Mouse (Mus musculus): ENCODE data around the gene Armc6.

DNA sequence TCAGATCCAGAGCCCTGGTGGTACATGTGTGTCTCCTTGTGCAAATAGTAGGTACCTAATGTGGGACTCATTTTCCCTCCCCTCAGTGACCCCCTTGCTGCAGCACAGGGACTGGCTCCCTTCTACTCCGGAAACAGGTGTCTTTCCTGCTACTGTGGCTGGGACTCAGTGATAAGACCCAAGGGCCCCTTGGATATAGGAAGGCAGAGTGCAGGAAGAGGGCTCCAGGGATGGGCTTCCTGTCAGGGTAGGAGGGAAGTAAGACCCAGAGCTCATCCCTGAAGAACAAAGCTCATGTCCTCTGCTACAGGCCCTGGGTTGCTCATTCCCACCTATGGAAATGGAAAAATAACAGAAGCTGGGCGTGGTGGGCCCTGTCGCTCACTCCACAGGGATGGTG is 42.2 kb upstream of the Armc6 start:
- TF ChIP-seq CTCF (IDR thresholded peaks at IDR 0.05; ENCODE audit: borderline replicate concordance, control insufficient read depth, extremely low read depth, insufficient read depth, low read length, poor library complexity) (no peak), POLR2A (IDR thresholded peaks at IDR 0.05; ENCODE audit: control insufficient read depth, extremely low read depth, insufficient read depth, low read length, poor library complexity) (no peak)
